Mouse (Mus musculus) lung, adult 2 months (tissue): ENCODE results near the gene Prkca.

Source experiments
- CTCF ChIP-seq: fragments of 200-500 bp; IDR thresholded peaks from 2 replicates; pipeline ENCODE4 v1.5.1; 2011; ENCODE audit warnings: mild to moderate bottlenecking, low read length, control low read depth; ENCODE audit not compliant: insufficient read depth
- POLR2A ChIP-seq: fragments of 200-500 bp; IDR thresholded peaks from 2 replicates; pipeline ENCODE4 v1.6.1; 2011; ENCODE audit warnings: low read depth, mild to moderate bottlenecking, control low read depth, low read length, borderline replicate concordance; ENCODE audit errors: extremely low read depth

DNA sequence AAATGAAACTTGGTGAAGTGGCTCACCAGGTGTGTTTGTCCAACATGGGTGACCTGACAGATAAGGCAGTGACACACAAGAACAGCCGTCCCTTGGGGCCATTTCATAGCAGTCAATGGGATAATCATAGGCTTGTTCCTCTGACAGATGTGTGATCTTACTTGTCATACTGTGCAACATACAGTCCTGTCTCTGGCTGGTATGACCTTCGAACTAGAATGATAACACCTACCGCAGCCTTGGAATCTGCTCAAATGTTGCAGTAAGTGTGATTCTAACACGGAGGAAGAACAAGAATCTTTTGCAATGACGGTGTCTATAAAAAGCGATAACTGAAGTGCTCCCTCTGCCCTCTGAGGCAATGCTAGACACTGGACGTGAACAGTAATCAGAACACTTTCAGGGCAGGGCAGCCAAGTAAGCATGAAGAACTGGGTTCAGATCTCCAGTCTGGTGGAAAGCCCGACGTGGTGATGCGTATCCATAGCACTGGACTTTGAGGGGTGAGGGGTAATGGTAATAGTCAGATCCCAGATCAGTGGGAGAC, 9.2 kb upstream of the Prkca start:
- TF ChIP-seq CTCF (no peak), POLR2A (no peak)
